Mouse (Mus musculus) leukemia stem cell, adult 10-12 weeks (primary cell): ENCODE data around the gene Slc48a1. TPM values are rescaled to one million over a fixed set of nuclear protein-coding genes. Genes with fewer than 3 reads are reported as not detected.

Experiments used
- polyA plus RNA-seq: library from polyadenylated mRNA; stranded (reverse); fragments of >175 nt; gene quantifications from 2 replicates; pipeline ENCODE4 v1.2.3, GENCODE M21; 2012; ENCODE audit warnings: low replicate concordance

Slc48a1 gene
- 53.5 and 156 TPM in 2 replicates for polyA plus RNA-seq

GRCm38 (mm10) chr15:97778311-97779098 lies at the start of gene Slc48a1:
TSS of gene Slc48a1 (plus strand) at chr15:97778520.

GRCm38 (mm10) chr15:97731111-97731510 lies 47.2 kb upstream of the Slc48a1 start, which contains the start of gene Endou:
TSS of gene Endou (minus strand) at chr15:97731339.

GRCm38 (mm10) chr15:97767280-97768186 lies 10.8 kb upstream of the Slc48a1 start, which contains the start of gene Rapgef3:
TSS of gene Rapgef3 (minus strand) at chr15:97767972.

Other genes starting within 250 kb of the Slc48a1 start
- gene Rpap3, start 72.7 kb upstream of the Slc48a1 start, polyA plus RNA-seq, result 7.0 and 7.3 TPM in 2 replicates
- 0.65 and 1.7 TPM in 2 replicates for gene Endou, start 47.2 kb upstream of the Slc48a1 start, polyA plus RNA-seq
- gene Rapgef3, start 10.5 kb upstream of the Slc48a1 start, polyA plus RNA-seq, result 3.9 and 7.6 TPM in 2 replicates
- gene Hdac7, start 66.0 kb downstream of the Slc48a1 start, polyA plus RNA-seq, result 211 and 326 TPM in 2 replicates
- 0.05 and 1.0 TPM in 2 replicates for gene Vdr, start 132.1 kb downstream of the Slc48a1 start, polyA plus RNA-seq
- gene Tmem106c, start 185.7 kb downstream of the Slc48a1 start, polyA plus RNA-seq, result 5.7 and 17.3 TPM in 2 replicates
- gene Col2a1, start 226.2 kb downstream of the Slc48a1 start, polyA plus RNA-seq, result not detected in 2 replicates